Mouse (Mus musculus) kidney, adult 2 months (tissue): Measurements from ENCODE around the gene Nmnat2.

Experiments
- CTCF ChIP-seq: fragments of 200-500 bp; conservative IDR thresholded peaks from 2 replicates; pipeline ENCODE4 v1.5.1; 2011; ENCODE audit warnings: low read depth, mild to moderate bottlenecking, control low read depth, low read length, moderate library complexity, mixed read lengths; ENCODE audit not compliant: insufficient read depth, insufficient read length
- POLR2A ChIP-seq: fragments of 200-500 bp; IDR thresholded peaks from one replicate; pipeline ENCODE4 v1.6.1; 2011; ENCODE audit warnings: low read depth, low read length, control low read depth

DNA sequence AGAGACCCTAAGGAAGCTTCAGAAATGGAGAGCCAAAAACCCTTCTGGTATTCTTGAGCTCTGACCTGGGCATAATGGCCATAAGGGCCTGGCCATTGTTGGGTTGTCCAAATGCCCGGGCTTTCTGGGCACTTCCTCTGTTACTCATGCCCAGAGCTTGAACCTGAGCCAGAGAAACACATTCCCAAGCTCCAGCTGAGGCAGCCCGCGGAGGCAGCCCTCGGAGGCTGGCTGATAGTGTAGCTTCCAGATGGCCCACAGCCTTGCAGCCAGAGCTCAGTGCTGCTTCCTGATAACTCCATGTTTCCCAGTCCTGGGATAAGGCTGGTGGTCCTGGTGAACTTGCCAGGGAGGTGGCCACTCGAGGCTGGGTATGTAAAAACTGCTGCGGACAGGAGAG is 129.4 kb downstream of the Nmnat2 start:
- no peak for TF ChIP-seq CTCF
- TF ChIP-seq POLR2A = no peak
